Mouse (Mus musculus) lung, postnatal 0 days (tissue): ENCODE results near the gene Rnf150.

Experiments
- CTCF ChIP-seq: IDR thresholded peaks from 2 replicates; pipeline ENCODE4 v1.5.1; 2016; ENCODE audit warnings: antibody characterized with exemption, mild to moderate bottlenecking
- EP300 ChIP-seq: IDR thresholded peaks from 2 replicates; pipeline ENCODE4 v1.6.1; 2016; ENCODE audit warnings: antibody characterized with exemption, mild to moderate bottlenecking, control low read depth

DNA sequence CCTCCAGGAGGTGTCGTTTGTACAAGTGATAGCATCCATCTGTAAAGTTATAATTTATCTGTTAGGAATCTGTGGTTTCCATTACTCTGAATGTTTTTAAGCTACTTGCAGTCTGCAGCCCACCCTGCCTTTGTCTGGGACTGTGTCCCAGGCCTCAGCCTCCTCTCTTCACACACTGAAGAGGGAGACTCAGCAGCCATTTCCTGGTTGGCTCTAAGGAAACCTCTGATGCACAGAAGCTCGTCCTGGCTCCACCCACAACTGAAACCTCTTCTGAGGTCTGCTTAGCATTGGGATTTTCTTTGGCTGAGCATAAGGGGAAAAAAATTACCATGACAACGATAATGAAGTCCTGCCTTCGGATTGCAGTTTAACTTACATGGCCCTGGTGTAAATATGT, 110.2 kb downstream of the Rnf150 start:
- TF ChIP-seq CTCF (no peak), EP300 (no peak)
